Mouse (Mus musculus) forebrain, embryonic 15.5 days (tissue): ENCODE data around the gene Ckb. TPM values are rescaled to one million over a fixed set of nuclear protein-coding genes. Genes with fewer than 3 reads are reported as not detected.

Source experiments
- polyA plus RNA-seq: library from polyadenylated mRNA; unstranded; fragments of >200 nt; fragmentation: Nextera tagmentation; extraction: Ambion mirVana; gene quantifications from 2 replicates; pipeline ENCODE4 v1.2.1, GENCODE M21; 2015

The Ckb gene
- polyA plus RNA-seq, 1 experiment from 2014 or later = 1,536 TPM

Other genes with a start within 250 kb of the Ckb start
- gene Tnfaip2, start 229.9 kb downstream of the Ckb start, polyA plus RNA-seq = 0.51 and 1.1 TPM in 2 replicates
- gene Gm266, start 186.5 kb downstream of the Ckb start, polyA plus RNA-seq = 0.55 and 0.79 TPM in 2 replicates
- 620 and 638 TPM in 2 replicates for gene Eif5, start 134.3 kb downstream of the Ckb start, polyA plus RNA-seq
- gene Mark3, start 97.8 kb downstream of the Ckb start, polyA plus RNA-seq = 46.1 and 54.4 TPM in 2 replicates
- 10.6 and 12.0 TPM in 2 replicates for gene Trmt61a, start 5.8 kb upstream of the Ckb start, polyA plus RNA-seq
- gene Bag5, start 40.9 kb upstream of the Ckb start, polyA plus RNA-seq = 65.1 and 69.1 TPM in 2 replicates
- gene Apopt1, start 40.9 kb upstream of the Ckb start, polyA plus RNA-seq = 48.2 and 48.7 TPM in 2 replicates
- 430 and 440 TPM in 2 replicates for gene Klc1, start 86.5 kb upstream of the Ckb start, polyA plus RNA-seq
- gene Xrcc3, start 141.5 kb upstream of the Ckb start, polyA plus RNA-seq = 4.5 and 4.8 TPM in 2 replicates
- 39.0 and 41.7 TPM in 2 replicates for gene Zfyve21, start 141.8 kb upstream of the Ckb start, polyA plus RNA-seq
- 21.4 and 22.6 TPM in 2 replicates for gene Ppp1r13b, start 235.8 kb upstream of the Ckb start, polyA plus RNA-seq